Mouse (Mus musculus) liver, adult 2 months (tissue): ENCODE results near the gene Syne2.

Source experiments
- CTCF ChIP-seq: fragments of 200-500 bp; IDR thresholded peaks from 2 replicates; pipeline ENCODE4 v1.5.1; 2011; ENCODE audit warnings: low read depth, low read length, control low read depth
- POLR2A ChIP-seq: fragments of 200-500 bp; IDR thresholded peaks from 2 replicates; pipeline ENCODE4 v1.6.1; 2011; ENCODE audit warnings: low read length, control low read depth; ENCODE audit not compliant: insufficient read depth; ENCODE audit errors: extremely low read depth

- TF ChIP-seq CTCF: no peak
- no peak for TF ChIP-seq POLR2A
These were observed 148.7 kb downstream of the Syne2 start for GRCm38 (mm10) chr12:75966441-75967195.
